In the genomic region with DNA sequence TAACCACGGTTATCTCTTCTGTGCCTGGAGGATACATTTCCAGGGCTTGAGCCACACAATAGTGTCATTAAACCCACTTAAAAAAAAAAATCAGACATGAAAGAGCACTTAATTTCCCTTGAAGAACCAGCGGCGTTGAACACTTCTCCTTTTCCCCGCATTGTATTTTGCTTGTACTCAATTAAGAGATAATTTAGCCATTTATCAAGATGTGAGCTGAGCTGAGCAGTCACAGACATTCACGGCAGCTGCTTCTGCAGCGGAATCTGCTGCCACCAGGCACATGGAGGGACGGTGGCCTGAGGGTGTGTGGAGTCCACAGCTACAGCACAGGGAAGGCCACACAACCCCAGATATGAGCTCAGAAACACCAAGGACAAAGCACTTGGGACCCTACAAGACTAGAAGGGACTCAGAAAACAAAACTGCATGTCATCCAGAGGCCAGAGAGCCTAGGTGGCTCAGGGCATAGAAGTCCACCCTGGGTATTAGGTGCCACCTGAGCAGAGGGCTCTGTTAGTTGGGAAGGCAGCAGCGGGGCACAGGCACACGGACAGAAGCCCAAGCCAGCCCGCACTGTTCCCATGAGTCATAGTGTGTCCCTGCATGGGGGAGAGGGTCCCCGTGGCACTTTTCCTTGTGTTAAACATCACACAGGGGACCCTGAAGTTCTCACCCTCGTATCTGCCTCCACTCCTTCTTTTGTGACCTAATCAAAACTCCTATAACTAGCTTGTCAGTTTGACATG, we compare ENCODE assay signal across 14 mouse cellular contexts.
A peak's percentile ranks its signal among the peaks of the same experiment; 100 is the strongest.
DNase-seq lines count a peak whose midpoint lies in the region; ATAC-seq and TF ChIP-seq lines count a peak whose summit lies in the region.
"Had no signal": no experiment of that assay in that cellular context is flagged by ENCODE, and none has a peak within 500 bp of the region (broad histone marks: within the 10 kb centered on the region; RNA-seq: fewer than 3 reads in every experiment).

No protein-coding gene starts in this region.

- no peak overlapping the region for H3K4me2 ChIP-seq in lung, embryonic 15.5 days
- peak overlapping the region; percentile 36; the same call in 1 of the 2 replicates for H3K4me2 ChIP-seq in forebrain, embryonic 11.5 days (ENCODE audit: low read depth, low read length, severe bottlenecking)
- peak overlapping the region; percentile 15; the same call in 1 of the 2 replicates for H3K4me2 ChIP-seq in hindbrain, embryonic 16.5 days (ENCODE audit: low read length)
- no peak overlapping the region for H3K4me2 ChIP-seq in neural tube, embryonic 14.5 days (ENCODE audit: low read depth, low read length)

- H3K4me1 ChIP-seq in lung, embryonic 15.5 days: no peaks in the 10 kb centered on the region
- no peaks in the 10 kb centered on the region for H3K4me1 ChIP-seq in lung, adult 2 months (ENCODE audit: control insufficient read depth, insufficient read depth, low read length)
- peaks cover 29% of the 10 kb centered on the region for H3K4me1 ChIP-seq in forebrain, embryonic 11.5 days (replicated peaks; ENCODE audit: control insufficient read depth, insufficient read depth, low read length)
- peaks cover 14% of the 10 kb centered on the region for H3K4me1 ChIP-seq in hindbrain, embryonic 16.5 days (ENCODE audit: control insufficient read depth, insufficient read depth, low read depth, low read length)
- peaks cover 13% of the 10 kb centered on the region for H3K4me1 ChIP-seq in neural tube, embryonic 14.5 days (ENCODE audit: control insufficient read depth, insufficient read depth, low read length)

- H3K9me3 ChIP-seq in lung, embryonic 15.5 days: no peaks in the 10 kb centered on the region
- H3K9me3 ChIP-seq in forebrain, embryonic 11.5 days (ENCODE audit: control insufficient read depth, low read length): no peaks in the 10 kb centered on the region
- no peaks in the 10 kb centered on the region for H3K9me3 ChIP-seq in hindbrain, embryonic 16.5 days (ENCODE audit: control insufficient read depth, low read length)
- H3K9me3 ChIP-seq in neural tube, embryonic 14.5 days (ENCODE audit: control insufficient read depth, low read length): no peaks in the 10 kb centered on the region

- no peak for TF ChIP-seq POLR2A in lung, adult 2 months (IDR thresholded peaks at IDR 0.05; ENCODE audit: borderline replicate concordance, extremely low read depth, low read depth, low read length)

- no peak overlapping the region for H3K9ac ChIP-seq in lung, embryonic 15.5 days
- H3K9ac ChIP-seq in forebrain, embryonic 11.5 days (ENCODE audit: low read length): no peak overlapping the region
- H3K9ac ChIP-seq in hindbrain, embryonic 16.5 days (ENCODE audit: low read depth, low read length): no peak overlapping the region
- no peak overlapping the region for H3K9ac ChIP-seq in neural tube, embryonic 14.5 days (replicated peaks; ENCODE audit: low read depth, low read length)

- ATAC-seq in lung, embryonic 15.5 days (ENCODE audit: borderline replicate concordance, extremely low read depth, low FRiP score, low TSS enrichment): 0 out of 2 replicates have a peak, but pooled peaks have one; percentile 39
- peak; percentile 38; the same call in 1 of the 2 replicates for ATAC-seq in forebrain, embryonic 11.5 days (replicated peaks; ENCODE audit: low FRiP score)
- no peak for ATAC-seq in hindbrain, embryonic 16.5 days
- ATAC-seq in neural tube, embryonic 14.5 days (ENCODE audit: low read depth): peak; percentile 62
- ATAC-seq: intestine, embryonic 16.5 days; Patski had no signal

- no peak for DNase-seq in lung, adult 2 months
- peak; percentile 73 for DNase-seq in forebrain, embryonic 11.5 days (ENCODE audit: low spot score)
- no peak for DNase-seq in ovary, postnatal 36 days (ENCODE audit: low spot score)
- DNase-seq in layer of hippocampus, postnatal 36 days: no peak
- DNase-seq in spleen, postnatal 4 days (ENCODE audit: low spot score in 2 of 2): no peak
- DNase-seq: adrenal gland, adult 8-10 months; lung, adult 18-20 months; right cerebral cortex, adult 18-20 months had no signal

- WGBS in lung, embryonic 15.5 days: 52% methylated on average over 12 of the region's 12 CpGs
- WGBS in lung, adult 2 months: 70% methylated on average over 12 of the region's 12 CpGs
- 24% methylated on average over 12 of the region's 12 CpGs for WGBS in forebrain, embryonic 11.5 days
- WGBS in hindbrain, embryonic 16.5 days: 36% methylated on average over 12 of the region's 12 CpGs
- WGBS in neural tube, embryonic 14.5 days: 35% methylated on average over 12 of the region's 12 CpGs

- no peaks in the 10 kb centered on the region for H3K36me3 ChIP-seq in lung, embryonic 15.5 days
- H3K36me3 ChIP-seq in forebrain, embryonic 11.5 days (ENCODE audit: control insufficient read depth, insufficient read depth, low read length): no peaks in the 10 kb centered on the region
- H3K36me3 ChIP-seq in hindbrain, embryonic 16.5 days (ENCODE audit: control insufficient read depth, insufficient read depth, low read length): no peaks in the 10 kb centered on the region
- no peaks in the 10 kb centered on the region for H3K36me3 ChIP-seq in neural tube, embryonic 14.5 days (ENCODE audit: control insufficient read depth, insufficient read depth, low read length)

- no peak for TF ChIP-seq CTCF in lung, adult 2 months (IDR thresholded peaks at IDR 0.05; ENCODE audit: insufficient read depth, low read length)

- no peak overlapping the region for H3K27ac ChIP-seq in lung, embryonic 15.5 days
- peak overlapping the region; percentile 50 for H3K27ac ChIP-seq in forebrain, embryonic 11.5 days (ENCODE audit: low read depth, low read length)
- no peak overlapping the region for H3K27ac ChIP-seq in hindbrain, embryonic 16.5 days (ENCODE audit: low read depth, low read length)
- H3K27ac ChIP-seq in neural tube, embryonic 14.5 days (ENCODE audit: low read depth, low read length): no peak overlapping the region
- H3K27ac ChIP-seq: layer of hippocampus, adult 2 months had no signal

- H3K27me3 ChIP-seq in lung, embryonic 15.5 days: peaks cover 22% of the 10 kb centered on the region; the same call in 1 of the 2 replicates
- peaks cover 67% of the 10 kb centered on the region for H3K27me3 ChIP-seq in forebrain, embryonic 11.5 days (ENCODE audit: control insufficient read depth, insufficient read depth, low read length)
- peaks cover 9% of the 10 kb centered on the region for H3K27me3 ChIP-seq in hindbrain, embryonic 16.5 days (replicated peaks; ENCODE audit: control insufficient read depth, insufficient read depth, low read length)
- no peaks in the 10 kb centered on the region for H3K27me3 ChIP-seq in neural tube, embryonic 14.5 days (ENCODE audit: control insufficient read depth, insufficient read depth, low read length)
- H3K27me3 ChIP-seq: Patski had no signal

- H3K4me3 ChIP-seq in lung, embryonic 15.5 days: no peak overlapping the region
- no peak overlapping the region for H3K4me3 ChIP-seq in lung, adult 2 months (replicated peaks; ENCODE audit: extremely low read depth, low read depth, low read length)
- no peak overlapping the region for H3K4me3 ChIP-seq in forebrain, embryonic 11.5 days (ENCODE audit: low read depth, low read length)
- H3K4me3 ChIP-seq in hindbrain, embryonic 16.5 days (ENCODE audit: low read length): no peak overlapping the region
- H3K4me3 ChIP-seq in neural tube, embryonic 14.5 days (ENCODE audit: low read depth, low read length): no peak overlapping the region
- H3K4me3 ChIP-seq: layer of hippocampus, adult 2 months had no signal

Comparison
In these comparisons a context has a peak if more than half of its experiments do, and no peak if none do; other contexts are left out.
1. H3K4me2 ChIP-seq: peak in forebrain, embryonic 11.5 days (single experiment) and hindbrain, embryonic 16.5 days (single experiment); none in lung, embryonic 15.5 days (single experiment) and neural tube, embryonic 14.5 days (single experiment).